Mouse (Mus musculus): ENCODE measurements around the gene Ndufb7. TPM values are rescaled to one million over a fixed set of nuclear protein-coding genes. Genes with fewer than 3 reads are reported as not detected.
A peak's percentile ranks its signal among the peaks of the same experiment; 100 is the strongest.

The Ndufb7 gene
- polyA plus RNA-seq, 2 experiments = 237 to 313 TPM

- DNase-seq (ENCODE audit: low spot score) (peak; percentile 37), ATAC-seq (ENCODE audit: low FRiP score, low read depth) (peak; percentile 43)
- Histone ChIP-seq H3K27me3 (ENCODE audit: control insufficient read depth, insufficient read depth, low read length) (no peaks in the 10 kb centered on the region), H3K4me3 (replicated peaks; ENCODE audit: low read length) (no peak overlapping the region), H3K4me2 (replicated peaks; ENCODE audit: low read depth, low read length, severe bottlenecking) (no peak overlapping the region; the same call in 1 of the 2 replicates), H3K9ac (ENCODE audit: low read depth, low read length, severe bottlenecking) (0 out of 2 replicates have a peak overlapping the region, but pooled peaks have one; percentile 12), H3K9me3 (ENCODE audit: control insufficient read depth, low read length) (no peaks in the 10 kb centered on the region), H3K36me3 (ENCODE audit: control insufficient read depth, insufficient read depth, low read length) (peaks cover 40% of the 10 kb centered on the region), H3K27ac (replicated peaks; ENCODE audit: low read depth, low read length) (peak overlapping the region; percentile 72), H3K4me1 (ENCODE audit: control insufficient read depth, insufficient read depth, low read length) (peaks cover 12% of the 10 kb centered on the region; the same call in 1 of the 2 replicates)
- 71% methylated on average over 17 of the region's 17 CpGs for WGBS
- TF ChIP-seq POLR2A (IDR thresholded peaks at IDR 0.05; ENCODE audit: borderline replicate concordance, extremely low read depth, insufficient read depth, insufficient read length) = no peak
Measured at GRCm38 (mm10) chr8:83575561-83576515, 9.4 kb downstream of the Ndufb7 start.

- Histone ChIP-seq H3K4me3 (replicated peaks; ENCODE audit: low read length) (no peak overlapping the region), H3K27ac (replicated peaks; ENCODE audit: low read depth, low read length) (0 out of 2 replicates have a peak overlapping the region, but pooled peaks have one; percentile 72), H3K4me2 (replicated peaks; ENCODE audit: low read depth, low read length, severe bottlenecking) (no peak overlapping the region), H3K27me3 (ENCODE audit: control insufficient read depth, insufficient read depth, low read length) (no peaks in the 10 kb centered on the region), H3K36me3 (ENCODE audit: control insufficient read depth, insufficient read depth, low read length) (peaks cover 33% of the 10 kb centered on the region), H3K9ac (ENCODE audit: low read depth, low read length, severe bottlenecking) (no peak overlapping the region), H3K9me3 (ENCODE audit: control insufficient read depth, low read length) (no peaks in the 10 kb centered on the region), H3K4me1 (ENCODE audit: control insufficient read depth, insufficient read depth, low read length) (peaks cover 12% of the 10 kb centered on the region; the same call in 1 of the 2 replicates)
- DNase-seq (ENCODE audit: low spot score) (no peak), ATAC-seq (ENCODE audit: low FRiP score, low read depth) (no peak)
- WGBS = 43% methylated on average over 2 of the region's 4 CpGs
- TF ChIP-seq POLR2A (IDR thresholded peaks at IDR 0.05; ENCODE audit: borderline replicate concordance, extremely low read depth, insufficient read depth, insufficient read length) = no peak
Measured at GRCm38 (mm10) chr8:83576516-83576895, 10.0 kb downstream of the Ndufb7 start.

DNA sequence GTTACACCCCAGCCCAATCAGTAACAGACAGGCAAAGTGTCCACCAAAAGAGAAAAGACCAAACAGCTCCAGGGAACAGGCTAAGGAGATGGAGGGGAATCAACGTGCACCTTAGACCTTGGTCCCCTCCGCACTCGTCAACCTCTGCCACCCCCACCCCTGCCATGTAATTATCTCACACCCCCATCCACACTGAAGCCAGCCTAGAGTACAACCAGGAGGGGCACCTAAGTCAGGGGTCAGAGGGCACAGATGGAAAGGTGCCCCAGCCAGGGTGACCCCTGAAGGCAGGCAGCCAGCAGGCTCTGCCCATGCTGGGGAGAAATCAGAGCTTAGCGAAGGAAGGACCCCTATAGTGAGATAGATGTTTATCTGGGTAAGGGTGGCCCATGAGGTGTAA, 10.4 kb downstream of the Ndufb7 start:
- Histone ChIP-seq H3K27ac (replicated peaks; ENCODE audit: low read depth, low read length) (no peak overlapping the region), H3K9me3 (ENCODE audit: control insufficient read depth, low read length) (no peaks in the 10 kb centered on the region), H3K9ac (ENCODE audit: low read depth, low read length, severe bottlenecking) (no peak overlapping the region), H3K27me3 (ENCODE audit: control insufficient read depth, insufficient read depth, low read length) (no peaks in the 10 kb centered on the region), H3K4me3 (replicated peaks; ENCODE audit: low read length) (no peak overlapping the region), H3K4me2 (replicated peaks; ENCODE audit: low read depth, low read length, severe bottlenecking) (no peak overlapping the region), H3K36me3 (ENCODE audit: control insufficient read depth, insufficient read depth, low read length) (peaks cover 29% of the 10 kb centered on the region), H3K4me1 (ENCODE audit: control insufficient read depth, insufficient read depth, low read length) (peaks cover 12% of the 10 kb centered on the region; the same call in 1 of the 2 replicates)
- no peak for DNase-seq (ENCODE audit: low spot score)
- ATAC-seq (ENCODE audit: low FRiP score, low read depth) = no peak
- TF ChIP-seq POLR2A (IDR thresholded peaks at IDR 0.05; ENCODE audit: borderline replicate concordance, extremely low read depth, insufficient read depth, insufficient read length) = no peak
- WGBS = 58% methylated on average over 4 of the region's 4 CpGs

- no peaks in the 10 kb centered on the region for H3K9me3 ChIP-seq (ENCODE audit: control insufficient read depth, low read length)
- no peaks in the 10 kb centered on the region for H3K27me3 ChIP-seq (ENCODE audit: control insufficient read depth, insufficient read depth, low read length)
- H3K4me2 ChIP-seq (replicated peaks; ENCODE audit: low read depth, low read length, severe bottlenecking) = no peak overlapping the region
- 63% methylated on average over 9 of the region's 9 CpGs for WGBS
- H3K4me3 ChIP-seq (replicated peaks; ENCODE audit: low read length) = no peak overlapping the region
- peak overlapping the region; percentile 8; the same call in 1 of the 2 replicates for H3K27ac ChIP-seq (replicated peaks; ENCODE audit: low read depth, low read length)
- ATAC-seq (ENCODE audit: low FRiP score, low read depth) (no peak), DNase-seq (ENCODE audit: low spot score) (no peak)
- no peak for TF ChIP-seq POLR2A (IDR thresholded peaks at IDR 0.05; ENCODE audit: borderline replicate concordance, extremely low read depth, insufficient read depth, insufficient read length)
- peaks cover 24% of the 10 kb centered on the region for H3K36me3 ChIP-seq (ENCODE audit: control insufficient read depth, insufficient read depth, low read length)
- H3K4me1 ChIP-seq (ENCODE audit: control insufficient read depth, insufficient read depth, low read length) = peaks cover 12% of the 10 kb centered on the region; the same call in 1 of the 2 replicates
- no peak overlapping the region for H3K9ac ChIP-seq (ENCODE audit: low read depth, low read length, severe bottlenecking)
Measured at GRCm38 (mm10) chr8:83577384-83577791, 10.9 kb downstream of the Ndufb7 start.

DNA sequence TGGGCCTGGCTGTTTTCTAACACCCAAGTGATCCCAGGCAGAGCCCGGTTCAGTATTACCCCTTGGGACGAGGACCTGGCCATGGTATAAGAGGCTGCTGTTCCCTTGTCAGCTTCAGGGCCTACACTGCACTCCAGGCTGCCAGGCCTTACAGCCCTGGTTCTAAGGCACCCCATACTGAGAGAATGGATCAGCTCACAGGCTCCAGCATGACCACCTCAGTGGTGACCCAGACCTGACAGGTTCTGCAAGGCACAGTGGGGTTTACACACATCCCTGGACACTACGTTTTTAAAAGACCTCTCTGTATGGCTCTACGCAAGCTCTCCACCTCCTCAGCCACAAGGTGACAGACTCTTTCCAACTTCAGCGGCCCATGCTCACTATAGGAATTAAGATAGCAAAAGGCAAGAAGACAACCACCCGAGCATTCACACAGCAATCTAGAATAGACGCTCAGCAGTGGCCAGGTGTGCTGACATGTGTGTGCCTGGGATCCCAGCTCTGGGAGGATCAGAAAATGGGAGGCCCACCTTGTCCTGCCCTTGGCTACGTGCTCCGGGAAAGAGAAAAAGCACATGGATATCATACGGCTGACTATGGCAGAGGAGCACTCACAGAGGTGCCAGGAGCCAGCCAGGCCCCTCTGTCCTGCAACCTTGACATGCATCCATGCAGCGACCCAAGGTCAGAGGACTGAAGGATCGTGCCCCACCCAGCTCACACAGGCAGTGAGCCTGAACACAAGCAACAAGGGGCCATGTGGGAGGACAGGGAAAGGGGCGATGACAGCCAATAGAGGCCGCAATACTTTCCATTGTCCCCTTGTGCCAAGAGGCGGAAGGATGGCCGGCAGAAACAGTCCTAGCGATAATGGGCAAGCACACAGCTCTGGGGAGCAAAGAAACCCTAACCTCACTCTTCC, 11.9 kb downstream of the Ndufb7 start:
- Histone ChIP-seq H3K9ac (ENCODE audit: low read depth, low read length, severe bottlenecking) (no peak overlapping the region), H3K4me3 (replicated peaks; ENCODE audit: low read length) (no peak overlapping the region), H3K36me3 (ENCODE audit: control insufficient read depth, insufficient read depth, low read length) (peaks cover 15% of the 10 kb centered on the region), H3K27me3 (ENCODE audit: control insufficient read depth, insufficient read depth, low read length) (no peaks in the 10 kb centered on the region), H3K9me3 (ENCODE audit: control insufficient read depth, low read length) (no peaks in the 10 kb centered on the region), H3K27ac (replicated peaks; ENCODE audit: low read depth, low read length) (no peak overlapping the region), H3K4me1 (ENCODE audit: control insufficient read depth, insufficient read depth, low read length) (peaks cover 12% of the 10 kb centered on the region; the same call in 1 of the 2 replicates), H3K4me2 (replicated peaks; ENCODE audit: low read depth, low read length, severe bottlenecking) (no peak overlapping the region)
- WGBS = 76% methylated on average over 17 of the region's 17 CpGs
- no peak for ATAC-seq (ENCODE audit: low FRiP score, low read depth)
- DNase-seq (ENCODE audit: low spot score) = no peak
- TF ChIP-seq POLR2A (IDR thresholded peaks at IDR 0.05; ENCODE audit: borderline replicate concordance, extremely low read depth, insufficient read depth, insufficient read length) = no peak
